Mouse (Mus musculus) B cell, adult 62 days (primary cell): ENCODE results near the gene Olfr1174-ps. TPM values are rescaled to one million over a fixed set of nuclear protein-coding genes. Genes with fewer than 3 reads are reported as not detected.

Experiments
- total RNA-seq: library from RNA; stranded (reverse); gene quantifications from 4 replicates; pipeline ENCODE4 v1.2.4, GENCODE M21; 2023

The Olfr1174-ps gene
- total RNA-seq: not detected in 4 replicates

GRCm38 (mm10) chr2:88315035-88315434 is at the start of gene Olfr1174-ps:
Gene Olfr1174-ps, minus strand, starts transcription at chr2:88315135.

DNA sequence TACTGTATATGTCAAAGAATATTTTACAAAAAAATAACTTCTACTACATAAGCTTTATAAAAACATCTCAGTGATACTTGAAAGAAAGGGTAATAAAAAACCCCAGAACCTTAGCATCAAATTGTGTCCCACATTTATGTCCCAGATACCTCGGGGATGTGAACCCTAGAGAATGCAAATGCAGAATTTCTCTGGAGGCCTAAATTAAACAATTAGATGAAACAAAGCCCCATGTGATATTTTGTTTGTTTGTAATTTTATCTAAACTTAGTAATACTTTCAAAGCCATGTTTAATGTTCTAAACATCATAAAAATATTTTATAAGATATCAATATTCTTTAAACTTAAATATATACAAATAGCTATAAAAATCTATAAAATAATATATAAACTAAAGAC is 31.5 kb upstream of the Olfr1174-ps start, which contains the start of gene Olfr1177-ps:
Olfr1177-ps (minus strand) TSS at position 101 of the 400 bp plus-strand sequence.

DNA sequence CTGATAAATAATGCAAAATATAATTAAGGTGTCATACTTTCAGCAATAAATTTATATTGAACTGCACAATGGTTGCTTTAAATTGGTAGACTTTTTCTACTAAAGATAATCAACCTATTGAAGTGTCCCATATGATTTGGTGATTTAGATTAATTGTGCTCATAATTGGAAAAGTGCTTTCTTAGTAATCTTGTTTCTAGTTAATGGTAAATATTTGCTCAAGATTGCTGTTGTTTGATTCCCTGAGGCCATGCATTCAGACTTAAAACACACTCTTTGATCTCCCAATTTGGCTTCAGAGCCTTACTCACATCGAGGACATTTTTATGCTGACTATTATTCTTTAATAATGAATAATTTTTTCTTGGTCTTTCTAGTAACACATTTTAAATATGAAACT is 21.5 kb upstream of the Olfr1174-ps start, which contains the start of gene Olfr1176:
Olfr1176 (plus strand) TSS at position 301 of the 400 bp plus-strand sequence.

GRCm38 (mm10) chr2:88327115-88327514 is 12.2 kb upstream of the Olfr1174-ps start, which contains the start of gene Olfr1175-ps:
Gene Olfr1175-ps, minus strand, starts transcription at chr2:88327215.

GRCm38 (mm10) chr2:88279775-88280174 is 35.2 kb downstream of the Olfr1174-ps start, which contains the start of gene Olfr1173:
Gene Olfr1173, minus strand, starts transcription at chr2:88279875.

Other genes starting within 250 kb of the Olfr1174-ps start
- not detected in 4 replicates for gene Olfr1163, start 243.3 kb downstream of the Olfr1174-ps start, total RNA-seq
- not detected in 4 replicates for gene Olfr1164, start 221.2 kb downstream of the Olfr1174-ps start, total RNA-seq
- not detected in 4 replicates for gene Olfr1166, start 186.9 kb downstream of the Olfr1174-ps start, total RNA-seq
- not detected in 4 replicates for gene Olfr1167, start 159.9 kb downstream of the Olfr1174-ps start, total RNA-seq
- gene Olfr1168, start 133.3 kb downstream of the Olfr1174-ps start, total RNA-seq: not detected in 4 replicates
- not detected in 4 replicates for gene Olfr1170, start 86.8 kb downstream of the Olfr1174-ps start, total RNA-seq
- gene Olfr1173, start 35.3 kb downstream of the Olfr1174-ps start, total RNA-seq: not detected in 4 replicates
- gene Olfr1175-ps, start 12.1 kb upstream of the Olfr1174-ps start, total RNA-seq: not detected in 4 replicates
- gene Olfr1176, start 21.6 kb upstream of the Olfr1174-ps start, total RNA-seq: not detected in 4 replicates
- not detected in 4 replicates for gene Olfr1177-ps, start 31.4 kb upstream of the Olfr1174-ps start, total RNA-seq
- not detected in 4 replicates for gene Olfr1178, start 71.9 kb upstream of the Olfr1174-ps start, total RNA-seq
- gene Olfr1179, start 91.3 kb upstream of the Olfr1174-ps start, total RNA-seq: not detected in 4 replicates
- gene Olfr1180, start 104.0 kb upstream of the Olfr1174-ps start, total RNA-seq: not detected in 4 replicates
- not detected in 4 replicates for gene Olfr1181, start 111.0 kb upstream of the Olfr1174-ps start, total RNA-seq
- gene Gm13757, start 134.0 kb upstream of the Olfr1174-ps start, total RNA-seq: not detected in 4 replicates
- gene Olfr1183, start 139.7 kb upstream of the Olfr1174-ps start, total RNA-seq: not detected in 4 replicates
- gene Olfr1184, start 168.5 kb upstream of the Olfr1174-ps start, total RNA-seq: not detected in 4 replicates
- gene Olfr1185-ps1, start 178.2 kb upstream of the Olfr1174-ps start, total RNA-seq: not detected in 4 replicates
- gene Olfr1186, start 203.4 kb upstream of the Olfr1174-ps start, total RNA-seq: not detected in 4 replicates
- not detected in 4 replicates for gene Olfr1188, start 241.8 kb upstream of the Olfr1174-ps start, total RNA-seq